Mouse (Mus musculus) embryonic facial prominence, embryonic 11.5 days (tissue): Measurements from ENCODE around the gene Fcgr3. TPM values are rescaled to one million over a fixed set of nuclear protein-coding genes. Genes with fewer than 3 reads are reported as not detected.

Experiments
- ATAC-seq: fragments of 200-750 bp; cut with Nextera tagmentation; replicated peaks from 2 replicates; pipeline ENCODE4 v1.8.0; 2017; ENCODE audit warnings: low read depth; ENCODE audit not compliant: insufficient number of reproducible peaks, low FRiP score, low TSS enrichment
- DNase-seq: peaks from one replicate; pipeline ENCODE4 v3.0.0-alpha.2; 2015; ENCODE audit warnings: low spot score
- H3K27ac ChIP-seq: fragments of 300-500 bp; sonication (generic); replicated peaks from 2 replicates; pipeline ENCODE4 v1.5.1; 2014; ENCODE audit warnings: mild to moderate bottlenecking, low read depth, low read length, control low read depth
- H3K27me3 ChIP-seq: fragments of 300-500 bp; sonication (generic); 2 replicates; pipeline ENCODE4 v1.6.1; 2014; ENCODE audit warnings: mild to moderate bottlenecking, low read length, moderate library complexity, mixed read lengths; ENCODE audit not compliant: control insufficient read depth, insufficient read depth
- H3K36me3 ChIP-seq: fragments of 300-500 bp; sonication (generic); replicated peaks from 2 replicates; pipeline ENCODE4 v1.6.1; 2014; ENCODE audit warnings: low read depth, mild to moderate bottlenecking, low read length, moderate library complexity, mixed read lengths; ENCODE audit not compliant: control insufficient read depth, insufficient read depth
- H3K4me1 ChIP-seq: fragments of 300-500 bp; sonication (generic); 2 replicates; pipeline ENCODE4 v1.6.1; 2014; ENCODE audit warnings: low read length, mixed read lengths; ENCODE audit not compliant: control insufficient read depth, insufficient read depth
- H3K4me2 ChIP-seq: fragments of 300-500 bp; sonication (generic); 2 replicates; pipeline ENCODE4 v1.6.1; 2014; ENCODE audit warnings: low read depth, mild to moderate bottlenecking, control low read depth, low read length, moderate library complexity
- H3K4me3 ChIP-seq: fragments of 300-500 bp; sonication (generic); 2 replicates; pipeline ENCODE4 v1.5.1; 2014; ENCODE audit warnings: low read depth, low read length, control low read depth
- H3K9ac ChIP-seq: fragments of 300-500 bp; sonication (generic); replicated peaks from 2 replicates; pipeline ENCODE4 v1.6.1; 2014; ENCODE audit warnings: mild to moderate bottlenecking, control low read depth, low read length
- H3K9me3 ChIP-seq: fragments of 300-500 bp; sonication (generic); replicated peaks from 2 replicates; pipeline ENCODE4 v1.6.1; 2016; ENCODE audit warnings: mild to moderate bottlenecking, low read length, inconsistent platforms, mixed read lengths; ENCODE audit not compliant: control insufficient read depth
- WGBS: fragments of 180-500 bp; shearing (Covaris S2); extraction: QIAGEN DNeasy Blood & Tissue Kit; methylation state at CpG from one replicate; pipeline ENCODE4 v1.1.7; 2014; 5-methylcytosine and 5-hydroxymethylcytosine counted together
- polyA plus RNA-seq: library from polyadenylated mRNA; unstranded; fragments of >200 nt; fragmentation: Nextera tagmentation; extraction: Ambion mirVana; gene quantifications from 2 replicates; pipeline ENCODE4 v1.2.1, GENCODE M21; 2014

Fcgr3 gene
- polyA plus RNA-seq, 1 experiment from 2014 or later = 7.9 TPM

DNA sequence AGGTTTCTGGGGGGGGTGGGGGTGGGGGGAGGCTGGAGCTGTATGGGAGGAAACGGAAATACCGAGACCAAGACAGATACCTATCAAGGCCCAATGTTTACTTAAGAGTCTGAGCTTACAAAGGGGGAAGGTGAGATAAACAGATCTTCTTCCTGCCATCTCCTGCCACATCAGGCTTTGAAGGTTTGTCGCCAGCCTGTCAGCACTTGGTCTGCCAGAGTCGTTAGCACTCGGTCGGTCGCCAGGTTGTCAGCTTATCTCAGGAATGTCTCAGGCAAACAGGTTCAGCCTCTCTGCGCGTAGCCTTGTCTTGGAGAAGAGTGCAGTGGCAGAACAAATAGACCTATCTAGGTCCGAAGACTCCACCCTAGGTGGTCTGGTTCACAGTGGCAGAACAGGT is 4.3 kb downstream of the Fcgr3 start:
- Histone ChIP-seq H3K9ac (no peak overlapping the region), H3K4me1 (no peaks in the 10 kb centered on the region), H3K9me3 (no peaks in the 10 kb centered on the region), H3K27ac (no peak overlapping the region), H3K4me3 (no peak overlapping the region), H3K27me3 (peaks cover 10% of the 10 kb centered on the region), H3K36me3 (no peaks in the 10 kb centered on the region), H3K4me2 (no peak overlapping the region)
- ATAC-seq (no peak), DNase-seq (no peak)
- WGBS = 49% methylated on average over 10 of the region's 10 CpGs

DNA sequence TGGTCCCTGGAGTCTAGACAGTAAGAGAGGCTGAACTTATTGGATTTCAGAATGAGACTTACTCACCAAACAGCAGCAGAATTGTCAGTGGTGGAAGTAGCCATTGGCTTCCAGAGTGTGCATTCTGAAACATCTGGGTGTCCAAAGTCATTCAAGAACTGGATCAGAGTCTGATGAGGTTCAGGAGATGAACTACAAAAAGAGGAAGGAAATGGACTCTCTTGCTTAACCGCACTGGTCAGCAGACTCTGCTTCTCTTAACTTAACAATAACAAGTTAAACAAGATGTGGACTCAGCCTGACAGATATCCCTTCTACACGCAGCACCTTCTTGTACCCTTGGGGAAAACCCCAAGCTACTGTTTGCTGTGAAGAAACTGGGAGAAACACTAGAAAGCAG is 5.5 kb downstream of the Fcgr3 start:
- H3K27ac ChIP-seq = no peak overlapping the region
- H3K36me3 ChIP-seq = no peaks in the 10 kb centered on the region
- WGBS = 76% methylated on average over 2 of the region's 2 CpGs
- no peaks in the 10 kb centered on the region for H3K9me3 ChIP-seq
- no peak overlapping the region for H3K9ac ChIP-seq
- H3K27me3 ChIP-seq = peaks cover 3% of the 10 kb centered on the region
- no peak overlapping the region for H3K4me2 ChIP-seq
- ATAC-seq = no peak
- H3K4me3 ChIP-seq = no peak overlapping the region
- DNase-seq = no peak
- no peaks in the 10 kb centered on the region for H3K4me1 ChIP-seq

DNA sequence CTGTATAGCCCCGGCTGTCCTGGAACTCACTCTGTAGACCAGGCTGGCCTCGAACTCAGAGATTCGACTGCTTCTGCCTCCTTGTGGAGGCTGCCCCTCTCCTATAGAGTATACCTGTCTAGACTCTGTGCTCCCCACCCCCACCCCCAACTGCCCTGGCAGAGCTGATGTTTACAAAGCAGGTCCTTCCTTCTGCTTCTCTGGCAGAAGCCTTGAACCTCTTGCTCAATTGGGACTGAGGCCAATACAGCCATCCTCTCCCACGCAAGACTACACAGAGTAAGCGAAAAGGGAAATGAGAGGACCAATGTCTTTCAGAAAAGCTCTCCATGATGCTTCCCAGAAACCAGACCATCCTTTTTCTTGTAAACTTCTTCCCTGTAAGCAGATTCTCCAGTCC is 7.5 kb downstream of the Fcgr3 start:
- DNase-seq (no peak), ATAC-seq (no peak)
- H3K27me3 ChIP-seq = no peaks in the 10 kb centered on the region
- H3K27ac ChIP-seq = no peak overlapping the region
- no peaks in the 10 kb centered on the region for H3K9me3 ChIP-seq
- H3K36me3 ChIP-seq = no peaks in the 10 kb centered on the region
- H3K4me1 ChIP-seq = no peaks in the 10 kb centered on the region
- no peak overlapping the region for H3K4me3 ChIP-seq
- 88% methylated on average over 5 of the region's 5 CpGs for WGBS
- H3K4me2 ChIP-seq = no peak overlapping the region
- no peak overlapping the region for H3K9ac ChIP-seq

DNA sequence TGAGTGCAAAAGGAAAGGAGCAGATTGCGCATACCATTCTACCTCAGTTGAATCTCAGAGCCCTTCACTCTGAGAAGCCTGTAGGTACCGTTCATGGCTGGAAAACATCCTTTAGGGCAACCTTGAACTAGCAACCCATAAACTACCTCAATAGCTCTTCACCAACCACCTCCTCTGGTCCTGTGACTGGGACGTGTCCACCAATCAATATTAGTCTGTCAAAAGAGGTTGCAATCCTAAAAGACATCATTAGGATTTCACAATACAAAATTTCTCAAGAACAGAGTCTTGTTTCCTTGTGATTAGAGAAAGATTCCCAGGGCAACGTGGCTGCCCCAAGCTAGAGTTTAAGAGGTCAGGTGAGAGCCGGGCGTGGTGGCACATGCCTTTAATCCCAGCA is 11.4 kb downstream of the Fcgr3 start:
- WGBS = 79% methylated on average over 6 of the region's 6 CpGs
- Histone ChIP-seq H3K4me1 (no peaks in the 10 kb centered on the region), H3K9ac (no peak overlapping the region), H3K27me3 (no peaks in the 10 kb centered on the region), H3K9me3 (no peaks in the 10 kb centered on the region), H3K4me3 (no peak overlapping the region), H3K36me3 (no peaks in the 10 kb centered on the region), H3K27ac (no peak overlapping the region), H3K4me2 (no peak overlapping the region)
- ATAC-seq (no peak), DNase-seq (no peak)

DNA sequence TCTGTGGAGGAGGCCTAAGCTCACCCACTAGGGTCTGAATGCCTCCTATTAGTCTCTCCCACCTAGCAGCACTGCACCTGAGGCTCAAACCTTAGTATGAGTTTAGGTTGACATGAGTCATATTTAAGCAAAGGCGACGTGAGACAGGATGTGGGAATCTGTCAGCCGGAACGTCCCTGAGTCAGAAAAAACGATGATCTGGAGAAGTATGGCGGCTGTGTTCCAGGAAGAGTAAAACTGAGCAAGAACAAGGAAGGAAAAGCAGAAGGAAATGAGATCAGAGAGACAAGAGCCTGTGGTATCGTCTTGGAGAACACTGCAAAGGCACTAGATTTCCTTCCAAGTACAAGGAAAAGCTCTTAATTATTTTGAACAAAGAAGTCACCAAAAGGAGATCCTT is 14.0 kb downstream of the Fcgr3 start:
- Histone ChIP-seq H3K9me3 (no peaks in the 10 kb centered on the region), H3K27me3 (no peaks in the 10 kb centered on the region), H3K4me1 (no peaks in the 10 kb centered on the region), H3K4me2 (no peak overlapping the region), H3K9ac (no peak overlapping the region), H3K27ac (no peak overlapping the region), H3K36me3 (no peaks in the 10 kb centered on the region), H3K4me3 (no peak overlapping the region)
- no peak for ATAC-seq
- DNase-seq = no peak
- WGBS = 86% methylated on average over 7 of the region's 7 CpGs

DNA sequence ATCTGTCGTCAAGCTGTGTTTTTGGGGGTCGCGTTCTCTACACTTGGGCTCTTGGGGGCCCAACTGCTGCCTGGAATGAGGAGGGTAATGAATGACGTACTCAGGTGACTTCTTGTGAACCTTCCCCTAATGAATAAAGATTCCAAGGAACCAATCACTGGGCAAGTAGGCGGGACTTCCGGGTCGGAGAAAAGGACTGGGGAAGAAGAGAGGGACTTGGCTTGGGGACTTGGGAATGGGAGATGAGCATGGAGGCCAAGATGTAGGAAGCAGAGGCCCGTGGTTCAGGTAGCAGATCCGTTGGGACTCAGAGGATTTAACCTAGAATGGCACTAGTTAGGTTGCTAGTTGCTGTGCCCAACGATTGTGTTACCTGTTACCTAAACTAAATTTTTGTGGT is 15.5 kb downstream of the Fcgr3 start:
- 41% methylated on average over 10 of the region's 10 CpGs for WGBS
- Histone ChIP-seq H3K4me3 (no peak overlapping the region), H3K4me1 (no peaks in the 10 kb centered on the region), H3K9me3 (no peaks in the 10 kb centered on the region), H3K4me2 (no peak overlapping the region), H3K36me3 (no peaks in the 10 kb centered on the region), H3K27me3 (no peaks in the 10 kb centered on the region), H3K9ac (no peak overlapping the region), H3K27ac (no peak overlapping the region)
- ATAC-seq = no peak
- no peak for DNase-seq

DNA sequence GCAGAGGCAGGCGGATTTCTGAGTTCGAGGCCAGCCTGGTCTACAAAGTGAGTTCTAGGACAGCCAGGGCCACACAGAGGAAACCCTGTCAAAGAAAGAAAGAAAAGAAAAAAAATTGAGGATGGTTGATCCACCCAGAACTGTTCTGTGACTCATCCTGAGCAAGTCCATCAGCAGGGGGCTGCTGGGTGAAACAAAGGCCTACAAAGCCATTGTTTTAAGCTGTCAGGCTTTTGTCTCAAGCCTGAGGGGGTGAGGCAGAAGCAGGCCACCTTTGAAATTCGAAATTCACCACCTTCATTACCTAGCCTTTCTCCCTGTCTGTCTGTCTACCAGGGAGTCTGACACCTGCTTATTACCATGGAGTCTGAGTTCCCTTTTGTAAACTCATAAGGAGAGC is 18.2 kb downstream of the Fcgr3 start:
- no peaks in the 10 kb centered on the region for H3K4me1 ChIP-seq
- no peak overlapping the region for H3K27ac ChIP-seq
- 61% methylated on average over 3 of the region's 3 CpGs for WGBS
- H3K27me3 ChIP-seq = no peaks in the 10 kb centered on the region
- ATAC-seq = no peak
- H3K36me3 ChIP-seq = no peaks in the 10 kb centered on the region
- no peak overlapping the region for H3K9ac ChIP-seq
- no peak overlapping the region for H3K4me3 ChIP-seq
- no peak for DNase-seq
- no peaks in the 10 kb centered on the region for H3K9me3 ChIP-seq
- H3K4me2 ChIP-seq = no peak overlapping the region

DNA sequence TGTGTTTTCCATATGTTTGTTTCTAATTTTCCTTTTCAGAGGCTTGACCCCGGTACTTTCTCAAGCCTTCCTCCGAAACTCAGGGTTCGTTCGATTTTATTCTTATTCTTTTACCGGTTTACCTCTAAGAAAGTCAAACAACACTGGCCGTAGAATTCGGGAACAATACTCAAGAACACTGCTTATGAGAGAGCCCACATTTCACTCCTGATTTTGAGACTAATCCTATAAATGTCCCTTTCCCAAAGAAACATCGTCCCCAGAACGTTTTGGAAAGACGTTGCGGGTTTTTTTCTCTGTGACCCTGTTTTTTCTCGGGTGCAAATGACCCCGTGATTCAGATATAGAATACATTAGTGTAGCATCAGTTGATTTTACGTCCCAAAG is 19.7 kb downstream of the Fcgr3 start:
- no peaks in the 10 kb centered on the region for H3K27me3 ChIP-seq
- ATAC-seq (no peak), DNase-seq (no peak)
- no peak overlapping the region for H3K9ac ChIP-seq
- H3K4me2 ChIP-seq = peak overlapping the region; percentile 45
- no peaks in the 10 kb centered on the region for H3K4me1 ChIP-seq
- H3K36me3 ChIP-seq = no peaks in the 10 kb centered on the region
- WGBS = 9% methylated on average over 14 of the region's 14 CpGs
- no peak overlapping the region for H3K27ac ChIP-seq
- H3K4me3 ChIP-seq = peak overlapping the region; percentile 48
- no peaks in the 10 kb centered on the region for H3K9me3 ChIP-seq
